In the genomic region with DNA sequence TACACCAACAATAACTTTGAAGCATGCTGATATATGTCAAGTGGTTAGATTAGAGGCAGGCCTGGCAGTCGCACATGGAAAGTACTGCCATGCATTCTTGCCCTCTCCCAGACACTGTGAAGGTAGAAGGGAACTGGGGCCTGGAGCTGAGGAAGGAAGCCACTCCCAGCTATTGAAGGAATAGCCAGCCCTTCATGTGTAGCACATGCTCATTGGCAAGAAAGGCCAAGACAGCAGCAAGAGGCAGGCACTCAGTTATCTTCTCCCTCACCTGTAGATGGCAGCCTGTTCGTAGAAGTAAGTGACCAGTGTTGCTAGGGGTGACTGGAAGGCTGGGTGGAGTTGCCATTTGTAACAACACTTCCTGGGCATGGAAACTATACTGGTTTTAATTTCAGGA, we compare ENCODE assay signal across 9 mouse cellular contexts.
DNase-seq lines count a peak whose midpoint lies in the region; ATAC-seq and TF ChIP-seq lines count a peak whose summit lies in the region.
"Had no signal": no experiment of that assay in that cellular context is flagged by ENCODE, and none has a peak within 500 bp of the region (broad histone marks: within the 10 kb centered on the region; RNA-seq: fewer than 3 reads in every experiment).

No protein-coding gene starts in this region.

- no peaks in the 10 kb centered on the region for H3K27me3 ChIP-seq in liver, adult 2 months (ENCODE audit: control insufficient read depth, insufficient read depth, low read length)
- no peaks in the 10 kb centered on the region for H3K27me3 ChIP-seq in intestine, postnatal 0 days (replicated peaks; ENCODE audit: control insufficient read depth, insufficient read depth, low read length)
- H3K27me3 ChIP-seq in midbrain, embryonic 14.5 days (ENCODE audit: control insufficient read depth, insufficient read depth, low read length): peaks cover 9% of the 10 kb centered on the region

- no peak overlapping the region for H3K4me2 ChIP-seq in intestine, postnatal 0 days (replicated peaks; ENCODE audit: low read depth)
- H3K4me2 ChIP-seq in midbrain, embryonic 14.5 days (ENCODE audit: low read length): no peak overlapping the region

- peaks cover 22% of the 10 kb centered on the region for H3K4me1 ChIP-seq in liver, adult 2 months (ENCODE audit: control insufficient read depth, insufficient read depth, low read length)
- H3K4me1 ChIP-seq in intestine, postnatal 0 days (replicated peaks; ENCODE audit: control insufficient read depth, insufficient read depth, low read length): peaks cover 10% of the 10 kb centered on the region; the same call in 1 of the 2 replicates
- peaks cover 23% of the 10 kb centered on the region for H3K4me1 ChIP-seq in midbrain, embryonic 14.5 days (ENCODE audit: control insufficient read depth, insufficient read depth, low read length)

- TF ChIP-seq CTCF in liver, adult 2 months (IDR thresholded peaks at IDR 0.05; ENCODE audit: low read depth, low read length): peak; percentile 36; the same call in 1 of the 2 replicates
- TF ChIP-seq CTCF in intestine, postnatal 0 days (IDR thresholded peaks at IDR 0.05; ENCODE audit: low read depth): peak; percentile 76

- H3K36me3 ChIP-seq in liver, adult 2 months (ENCODE audit: control insufficient read depth, insufficient read depth, low read length): no peaks in the 10 kb centered on the region
- no peaks in the 10 kb centered on the region for H3K36me3 ChIP-seq in intestine, postnatal 0 days (ENCODE audit: control insufficient read depth, insufficient read depth)
- no peaks in the 10 kb centered on the region for H3K36me3 ChIP-seq in midbrain, embryonic 14.5 days (ENCODE audit: control insufficient read depth, insufficient read depth, low read length)

- H3K9ac ChIP-seq in liver, adult 2 months (ENCODE audit: low read depth, low read length): no peak overlapping the region
- no peak overlapping the region for H3K9ac ChIP-seq in intestine, postnatal 0 days (ENCODE audit: low read depth, low read length)
- no peak overlapping the region for H3K9ac ChIP-seq in midbrain, embryonic 14.5 days (replicated peaks; ENCODE audit: low read length)

- DNase-seq in liver, adult 2 months (ENCODE audit: extremely low read depth, low read depth, low spot score): peak; percentile 52
- DNase-seq in liver (no peak), adipocyte (ENCODE audit: low spot score) (peak; percentile 54)
- peak; percentile 42 for DNase-seq in midbrain, embryonic 14.5 days
- no peak for DNase-seq in layer of hippocampus, postnatal 10 days (ENCODE audit: low spot score in 2 of 2)
- DNase-seq: adrenal gland, postnatal 36 days had no signal

- no peak for TF ChIP-seq POLR2A in liver, adult 2 months (IDR thresholded peaks at IDR 0.05; ENCODE audit: extremely low read depth, insufficient read depth, low read length)

- peak; percentile 70 for ATAC-seq in intestine, postnatal 0 days
- no peak for ATAC-seq in midbrain, embryonic 14.5 days (ENCODE audit: low FRiP score, low TSS enrichment)
- no peak for ATAC-seq in activated CD4-positive, CD25-positive, alpha-beta regulatory T cell, adult 4 months

- WGBS in liver, adult 2 months: 69% methylated on average over 2 of the region's 2 CpGs
- 46% methylated on average over 2 of the region's 2 CpGs for WGBS in intestine, postnatal 0 days
- WGBS in midbrain, embryonic 14.5 days: 16% methylated on average over 2 of the region's 2 CpGs

- no peak overlapping the region for H3K27ac ChIP-seq in liver, adult 2 months (replicated peaks; ENCODE audit: insufficient read depth, low read depth, low read length)
- no peak overlapping the region for H3K27ac ChIP-seq in intestine, postnatal 0 days (ENCODE audit: low read depth, low read length)
- no peak overlapping the region for H3K27ac ChIP-seq in midbrain, embryonic 14.5 days (replicated peaks; ENCODE audit: low read depth, low read length)

- H3K4me3 ChIP-seq in liver, adult 2 months (ENCODE audit: insufficient read depth, low read depth, low read length): no peak overlapping the region
- no peak overlapping the region for H3K4me3 ChIP-seq in intestine, postnatal 0 days (ENCODE audit: low read depth, low read length)
- H3K4me3 ChIP-seq in midbrain, embryonic 14.5 days (replicated peaks; ENCODE audit: low read depth, low read length): no peak overlapping the region
- H3K4me3 ChIP-seq: myocyte had no signal

- peaks cover 6% of the 10 kb centered on the region; the same call in 1 of the 2 replicates for H3K79me2 ChIP-seq in liver, adult 2 months (ENCODE audit: control insufficient read depth, insufficient read depth, low read length)

- no peaks in the 10 kb centered on the region for H3K9me3 ChIP-seq in intestine, postnatal 0 days (ENCODE audit: control insufficient read depth)
- H3K9me3 ChIP-seq in midbrain, embryonic 14.5 days (ENCODE audit: control insufficient read depth, low read length): no peaks in the 10 kb centered on the region

Comparison
In these comparisons a context has a peak if more than half of its experiments do, and no peak if none do; other contexts are left out.
1. DNase-seq: peak in liver, adult 2 months (single experiment), adipocyte (single experiment) and midbrain, embryonic 14.5 days (single experiment); none in liver (single experiment) and layer of hippocampus, postnatal 10 days (0 of 2).